Mouse (Mus musculus): ENCODE measurements at regions not wholly inside any gene's neighbourhood (a gene's known extent, or its start where the extent isn't known, plus 50 kb on each side); places are given as distances from the start of the nearest gene placed in this dataset.

GRCm38 (mm10) chr17:88175951-88176623 is 111.0 kb upstream of the Fbxo11 start:
- TF ChIP-seq CTCF (IDR thresholded peaks at IDR 0.05; ENCODE audit: low read depth, low read length) (no peak), POLR2A (IDR thresholded peaks at IDR 0.05; ENCODE audit: borderline replicate concordance, low read depth, low read length) (no peak)
